Mouse (Mus musculus): ENCODE results near the gene Cenpl. TPM values are rescaled to one million over a fixed set of nuclear protein-coding genes. Genes with fewer than 3 reads are reported as not detected.
A peak's percentile ranks its signal among the peaks of the same experiment; 100 is the strongest.

Cenpl gene
- total and polyA plus RNA-seq, 3 experiments, result 4.5 to 20.6 (median 9.0) TPM

DNA sequence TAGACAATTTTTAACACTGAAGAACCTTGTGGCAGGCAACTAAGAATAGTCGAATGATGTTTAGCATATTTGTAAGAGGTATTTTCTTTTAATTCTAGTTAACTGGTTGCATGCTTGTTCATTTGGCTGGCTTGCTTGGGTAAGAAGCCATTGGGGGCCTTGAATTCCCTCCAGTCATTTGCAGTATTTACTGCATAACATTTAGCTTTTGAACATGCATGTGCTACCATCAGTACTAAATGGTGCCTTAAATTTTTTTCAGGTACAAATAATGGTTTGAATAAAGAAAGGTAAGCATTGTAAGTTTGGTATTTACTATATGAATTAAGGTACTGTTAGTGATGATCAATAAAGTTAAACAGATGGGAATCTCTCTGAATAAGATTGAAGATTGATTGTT lies 33.5 kb upstream of the Cenpl start:
- DNase-seq (ENCODE audit: low spot score) (no peak), ATAC-seq (ENCODE audit: extremely low read depth, insufficient number of reproducible peaks, low FRiP score, poor library complexity, severe bottlenecking) (no peak)
- peaks cover 60% of the 10 kb centered on the region for H3K36me3 ChIP-seq (replicated peaks)
- H3K4me3 ChIP-seq (ENCODE audit: low read depth, low read length), result peak overlapping the region; percentile 91
- TF ChIP-seq TAL1 (conservative IDR thresholded peaks at IDR 0.05; ENCODE audit: low read depth, low read length) (no peak), POLR2AphosphoS5 (IDR thresholded peaks at IDR 0.05; ENCODE audit: insufficient replicate concordance, low read depth, low read length) (no peak), GATA2 (IDR thresholded peaks at IDR 0.05; ENCODE audit: borderline replicate concordance, low read depth, low read length) (no peak), CTCF (IDR thresholded peaks at IDR 0.05; ENCODE audit: low read depth, low read length) (no peak), GATA1 (IDR thresholded peaks at IDR 0.05; ENCODE audit: borderline replicate concordance, low read length) (no peak)
- peaks cover 35% of the 10 kb centered on the region for H3K4me1 ChIP-seq (ENCODE audit: insufficient read depth, low read depth, low read length)
- H3K27me3 ChIP-seq (ENCODE audit: insufficient read depth, low read length), result no peaks in the 10 kb centered on the region
- no peaks in the 10 kb centered on the region for H3K9me3 ChIP-seq (replicated peaks)

DNA sequence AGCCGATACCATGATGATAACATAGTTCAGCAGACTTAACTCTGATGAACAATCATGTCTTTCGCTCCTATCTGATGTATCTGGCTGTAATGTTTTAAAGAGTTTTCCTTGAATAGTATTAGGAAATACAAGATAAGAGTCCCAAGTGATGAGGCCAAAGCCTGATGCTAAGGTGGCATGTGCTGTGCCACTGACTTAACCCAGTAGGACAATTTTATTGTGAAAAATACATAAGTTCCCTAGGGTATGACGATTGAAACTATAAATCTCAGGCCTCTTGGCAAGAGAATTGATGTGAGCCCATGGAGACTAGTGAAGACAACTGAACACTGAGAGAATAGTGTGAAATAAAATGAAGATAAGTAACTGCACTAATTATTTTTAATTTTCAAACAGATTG lies 32.9 kb upstream of the Cenpl start:
- H3K9me3 ChIP-seq (replicated peaks), result no peaks in the 10 kb centered on the region
- no peak for DNase-seq (ENCODE audit: low spot score)
- TF ChIP-seq TAL1 (conservative IDR thresholded peaks at IDR 0.05; ENCODE audit: low read depth, low read length) (no peak), GATA2 (IDR thresholded peaks at IDR 0.05; ENCODE audit: borderline replicate concordance, low read depth, low read length) (no peak), GATA1 (IDR thresholded peaks at IDR 0.05; ENCODE audit: borderline replicate concordance, low read length) (no peak), POLR2AphosphoS5 (IDR thresholded peaks at IDR 0.05; ENCODE audit: insufficient replicate concordance, low read depth, low read length) (no peak), CTCF (IDR thresholded peaks at IDR 0.05; ENCODE audit: low read depth, low read length) (no peak)
- H3K4me1 ChIP-seq (ENCODE audit: insufficient read depth, low read depth, low read length), result peaks cover 32% of the 10 kb centered on the region
- no peak for ATAC-seq (ENCODE audit: extremely low read depth, insufficient number of reproducible peaks, low FRiP score, poor library complexity, severe bottlenecking)
- H3K4me3 ChIP-seq (ENCODE audit: low read depth, low read length), result peak overlapping the region; percentile 91
- no peaks in the 10 kb centered on the region for H3K27me3 ChIP-seq (ENCODE audit: insufficient read depth, low read length)
- peaks cover 58% of the 10 kb centered on the region for H3K36me3 ChIP-seq (replicated peaks)

DNA sequence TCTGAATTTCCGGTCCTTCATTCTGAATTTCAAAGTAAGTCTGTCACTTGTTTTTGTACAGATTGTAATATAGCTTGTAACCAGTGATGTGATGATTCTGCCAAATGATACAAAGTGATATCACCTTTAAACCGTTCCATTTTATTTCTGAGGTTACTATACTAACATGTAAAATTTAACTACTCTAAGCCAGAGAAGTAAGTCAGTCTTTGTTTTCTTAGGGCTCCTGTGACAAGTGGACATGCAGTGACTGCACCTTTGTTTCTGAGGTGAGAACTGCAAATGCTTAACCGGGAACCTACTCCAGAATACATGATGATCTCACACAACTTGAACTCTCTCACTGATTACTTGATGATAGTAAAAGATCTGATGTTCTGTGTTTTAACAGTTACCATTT lies 32.5 kb upstream of the Cenpl start:
- no peaks in the 10 kb centered on the region for H3K9me3 ChIP-seq (replicated peaks)
- no peaks in the 10 kb centered on the region for H3K27me3 ChIP-seq (ENCODE audit: insufficient read depth, low read length)
- TF ChIP-seq POLR2AphosphoS5 (IDR thresholded peaks at IDR 0.05; ENCODE audit: insufficient replicate concordance, low read depth, low read length), result no peak
- no peak for TF ChIP-seq CTCF (IDR thresholded peaks at IDR 0.05; ENCODE audit: low read depth, low read length)
- TF ChIP-seq GATA1 (IDR thresholded peaks at IDR 0.05; ENCODE audit: borderline replicate concordance, low read length), result no peak
- TF ChIP-seq GATA2 (IDR thresholded peaks at IDR 0.05; ENCODE audit: borderline replicate concordance, low read depth, low read length), result no peak
- no peak for TF ChIP-seq TAL1 (conservative IDR thresholded peaks at IDR 0.05; ENCODE audit: low read depth, low read length)
- ATAC-seq (ENCODE audit: extremely low read depth, insufficient number of reproducible peaks, low FRiP score, poor library complexity, severe bottlenecking) (no peak), DNase-seq (ENCODE audit: low spot score) (no peak)
- peaks cover 28% of the 10 kb centered on the region for H3K4me1 ChIP-seq (ENCODE audit: insufficient read depth, low read depth, low read length)
- H3K36me3 ChIP-seq (replicated peaks), result peaks cover 57% of the 10 kb centered on the region
- peak overlapping the region; percentile 91 for H3K4me3 ChIP-seq (ENCODE audit: low read depth, low read length)

DNA sequence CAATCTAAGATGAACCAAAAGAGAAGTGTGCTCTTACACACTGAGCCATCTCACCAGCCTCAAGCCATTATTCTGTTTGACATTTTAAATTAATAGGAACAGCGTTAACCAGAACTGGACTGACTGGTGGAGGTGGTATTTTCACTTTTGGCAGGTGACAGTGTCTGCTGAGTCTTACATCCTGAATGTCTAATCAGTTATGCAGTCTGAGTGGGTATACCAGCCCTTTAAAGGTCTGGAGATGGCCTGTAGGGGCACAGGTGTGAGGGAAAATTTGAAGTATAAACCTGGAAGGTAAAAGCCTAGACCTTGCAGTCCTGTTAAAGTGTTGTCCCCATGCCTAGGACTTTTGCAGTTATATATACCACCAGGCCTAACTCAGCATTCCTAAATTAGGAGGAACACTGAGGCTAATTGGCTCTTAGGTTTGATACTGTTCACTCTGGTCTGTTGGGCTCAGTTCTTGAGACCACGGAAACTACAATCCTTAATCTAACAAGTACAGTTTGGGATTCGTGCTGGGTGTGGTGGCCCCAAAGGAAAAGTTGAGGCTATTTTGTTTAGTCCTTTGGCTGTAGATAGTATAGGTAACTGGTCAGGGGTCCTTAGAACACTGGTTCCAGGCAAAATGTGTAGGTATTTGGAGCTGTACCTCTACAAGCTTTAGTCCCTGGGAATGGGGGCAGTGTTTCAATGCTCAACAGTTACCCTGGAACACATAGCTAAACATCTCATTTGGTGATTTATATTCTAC lies 31.4 kb upstream of the Cenpl start:
- H3K27me3 ChIP-seq (ENCODE audit: insufficient read depth, low read length), result no peaks in the 10 kb centered on the region
- no peak for DNase-seq (ENCODE audit: low spot score)
- peaks cover 17% of the 10 kb centered on the region for H3K4me1 ChIP-seq (ENCODE audit: insufficient read depth, low read depth, low read length)
- peaks cover 68% of the 10 kb centered on the region for H3K36me3 ChIP-seq (replicated peaks)
- H3K9me3 ChIP-seq (replicated peaks), result no peaks in the 10 kb centered on the region
- no peak for TF ChIP-seq POLR2AphosphoS5 (IDR thresholded peaks at IDR 0.05; ENCODE audit: insufficient replicate concordance, low read depth, low read length)
- TF ChIP-seq GATA1 (IDR thresholded peaks at IDR 0.05; ENCODE audit: borderline replicate concordance, low read length), result no peak
- TF ChIP-seq CTCF (IDR thresholded peaks at IDR 0.05; ENCODE audit: low read depth, low read length), result no peak
- no peak for TF ChIP-seq GATA2 (IDR thresholded peaks at IDR 0.05; ENCODE audit: borderline replicate concordance, low read depth, low read length)
- TF ChIP-seq TAL1 (conservative IDR thresholded peaks at IDR 0.05; ENCODE audit: low read depth, low read length), result no peak
- no peak for ATAC-seq (ENCODE audit: extremely low read depth, insufficient number of reproducible peaks, low FRiP score, poor library complexity, severe bottlenecking)
- no peak overlapping the region for H3K4me3 ChIP-seq (ENCODE audit: low read depth, low read length)

DNA sequence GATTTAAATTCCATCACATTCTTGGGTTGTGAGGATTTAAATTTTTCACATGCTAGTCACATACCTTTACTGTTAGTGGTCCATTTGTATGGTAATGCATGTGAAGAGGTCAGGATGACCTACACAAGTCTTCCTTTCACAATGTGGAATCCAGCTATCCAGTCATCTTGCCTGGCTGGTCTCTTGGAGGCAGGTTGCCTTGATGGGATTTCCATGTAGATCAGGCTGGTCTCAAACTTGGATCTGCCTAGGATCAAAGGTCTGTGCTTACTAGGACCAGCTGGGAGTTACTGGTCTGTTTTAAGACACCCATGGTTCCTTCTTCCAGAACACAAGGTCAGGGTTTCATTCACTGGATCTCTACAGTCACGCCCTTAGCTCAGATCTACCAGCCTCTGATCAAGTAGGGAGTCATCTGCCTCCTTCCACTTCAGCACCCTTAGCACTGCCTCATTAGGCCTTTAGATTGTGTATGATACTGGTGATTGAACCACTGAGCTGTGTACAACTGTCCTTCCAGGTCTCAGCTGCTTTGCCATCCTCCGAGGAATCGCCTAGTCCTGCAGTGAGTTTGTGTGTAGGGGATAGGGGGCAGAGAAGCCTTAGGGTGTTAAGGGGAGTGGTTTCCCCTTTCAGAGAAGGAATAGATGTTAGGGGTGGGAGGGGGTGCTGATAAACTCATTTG lies 30.6 kb upstream of the Cenpl start:
- DNase-seq (ENCODE audit: low spot score) (peak; percentile 4), ATAC-seq (ENCODE audit: extremely low read depth, insufficient number of reproducible peaks, low FRiP score, poor library complexity, severe bottlenecking) (peak; percentile 58)
- Histone ChIP-seq H3K4me3 (ENCODE audit: low read depth, low read length) (no peak overlapping the region), H3K27me3 (ENCODE audit: insufficient read depth, low read length) (no peaks in the 10 kb centered on the region), H3K4me1 (ENCODE audit: insufficient read depth, low read depth, low read length) (peaks cover 16% of the 10 kb centered on the region), H3K36me3 (replicated peaks) (peaks cover 76% of the 10 kb centered on the region), H3K9me3 (replicated peaks) (no peaks in the 10 kb centered on the region)
- TF ChIP-seq POLR2AphosphoS5 (IDR thresholded peaks at IDR 0.05; ENCODE audit: insufficient replicate concordance, low read depth, low read length), result peak; percentile 98
- TF ChIP-seq GATA1 (IDR thresholded peaks at IDR 0.05; ENCODE audit: borderline replicate concordance, low read length), result no peak
- TF ChIP-seq TAL1 (conservative IDR thresholded peaks at IDR 0.05; ENCODE audit: low read depth, low read length), result no peak

DNA sequence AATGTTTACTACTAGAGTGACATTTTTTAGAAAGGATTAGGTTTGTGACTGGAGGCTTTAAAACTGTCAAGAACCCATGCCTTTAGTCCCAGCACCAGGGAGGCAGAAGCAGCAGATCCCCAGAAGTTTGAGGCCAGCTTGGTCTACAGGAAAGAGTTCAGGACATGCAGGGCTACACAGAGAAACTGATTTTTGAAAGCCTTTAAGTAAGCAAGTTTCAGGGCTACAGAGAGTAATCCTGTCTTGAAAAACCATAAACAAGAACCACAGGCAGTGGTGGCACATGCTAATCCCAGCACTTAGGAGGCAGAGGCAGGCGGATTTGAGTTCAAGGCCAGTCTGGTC lies 30.1 kb upstream of the Cenpl start:
- TF ChIP-seq GATA1 (IDR thresholded peaks at IDR 0.05; ENCODE audit: borderline replicate concordance, low read length) (no peak), CTCF (IDR thresholded peaks at IDR 0.05; ENCODE audit: low read depth, low read length) (no peak), TAL1 (conservative IDR thresholded peaks at IDR 0.05; ENCODE audit: low read depth, low read length) (no peak), POLR2AphosphoS5 (IDR thresholded peaks at IDR 0.05; ENCODE audit: insufficient replicate concordance, low read depth, low read length) (peak; percentile 12; the same call in 1 of the 2 replicates), GATA2 (IDR thresholded peaks at IDR 0.05; ENCODE audit: borderline replicate concordance, low read depth, low read length) (no peak)
- ATAC-seq (ENCODE audit: extremely low read depth, insufficient number of reproducible peaks, low FRiP score, poor library complexity, severe bottlenecking), result peak; percentile 10; the same call in 1 of the 2 replicates
- DNase-seq (ENCODE audit: low spot score), result no peak
- Histone ChIP-seq H3K9me3 (replicated peaks) (no peaks in the 10 kb centered on the region), H3K36me3 (replicated peaks) (peaks cover 77% of the 10 kb centered on the region), H3K4me1 (ENCODE audit: insufficient read depth, low read depth, low read length) (peaks cover 16% of the 10 kb centered on the region), H3K27me3 (ENCODE audit: insufficient read depth, low read length) (no peaks in the 10 kb centered on the region), H3K4me3 (ENCODE audit: low read depth, low read length) (no peak overlapping the region)
